Mouse (Mus musculus) CH12.LX (cell line): ENCODE results near the gene Taf1c.

Experiments
- CTCF ChIP-seq, 2 experiments: IDR thresholded peaks in 1 of 2; conservative IDR thresholded peaks in 1 of 2; 2 replicates each; pipeline ENCODE4 v1.5.1; 2011 to 2012; ENCODE audit warnings: low read depth in 2 of 2, low read length in 2 of 2, improper control_type of control experiment in 1 of 2, inconsistent platforms in 1 of 2, mild to moderate bottlenecking in 1 of 2, moderate library complexity in 1 of 2
- ETS1 ChIP-seq: conservative IDR thresholded peaks from 2 replicates; pipeline ENCODE4 v1.6.1; 2012; ENCODE audit warnings: low read depth, mild to moderate bottlenecking, inconsistent platforms, low read length, improper control_type of control experiment, moderate library complexity
- GABPA ChIP-seq: IDR thresholded peaks from 2 replicates; pipeline ENCODE4 v1.6.1; 2012; ENCODE audit warnings: low read depth, low read length, improper control_type of control experiment, inconsistent platforms; ENCODE audit not compliant: insufficient replicate concordance
- ZC3H11A ChIP-seq: IDR thresholded peaks from 2 replicates; pipeline ENCODE4 v1.6.1; 2012; ENCODE audit warnings: low read depth, mild to moderate bottlenecking, inconsistent platforms, low read length, improper control_type of control experiment

DNA sequence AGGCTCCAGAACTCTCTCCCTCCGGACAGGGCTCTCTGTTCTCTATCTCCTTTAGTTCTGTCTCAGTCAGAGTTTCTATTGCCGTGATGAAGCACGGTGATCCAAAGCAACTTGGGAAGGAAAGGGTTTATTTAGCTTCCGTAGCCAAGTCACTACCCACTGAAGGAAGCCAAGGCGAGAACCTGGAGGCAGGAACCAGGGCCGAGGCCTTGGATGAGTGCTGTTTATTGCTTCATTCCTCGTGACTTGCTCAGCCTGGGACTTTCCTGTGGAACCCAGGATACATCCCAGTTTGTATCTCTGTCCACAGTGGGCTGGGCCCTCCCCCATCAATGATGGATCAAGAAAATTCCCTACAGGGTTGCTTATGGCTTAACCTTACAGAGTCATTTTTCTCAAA lies 31.7 kb upstream of the Taf1c start:
- TF ChIP-seq CTCF (conservative IDR thresholded peaks at IDR 0.05 in 1 of 2, IDR thresholded peaks at IDR 0.05 in 1 of 2; ENCODE audit: low read depth in 2 of 2, low read length in 2 of 2) (no peak), GABPA (no peak), ETS1 (no peak), ZC3H11A (no peak)
